Mouse (Mus musculus) central nervous system, embryonic 11.5 days (tissue): Measurements from ENCODE around the gene 4933411K16Rik. TPM values are rescaled to one million over a fixed set of nuclear protein-coding genes. Genes with fewer than 3 reads are reported as not detected.

Experiments used
- polyA plus RNA-seq: library from polyadenylated mRNA; depleted of rRNA; stranded (reverse); fragments of >200 nt; gene quantifications from 2 replicates; pipeline ENCODE4 v1.2.3, GENCODE M21; 2012; rRNA removed

The 4933411K16Rik gene
- polyA plus RNA-seq: 0.50 and 0.51 TPM in 2 replicates

DNA sequence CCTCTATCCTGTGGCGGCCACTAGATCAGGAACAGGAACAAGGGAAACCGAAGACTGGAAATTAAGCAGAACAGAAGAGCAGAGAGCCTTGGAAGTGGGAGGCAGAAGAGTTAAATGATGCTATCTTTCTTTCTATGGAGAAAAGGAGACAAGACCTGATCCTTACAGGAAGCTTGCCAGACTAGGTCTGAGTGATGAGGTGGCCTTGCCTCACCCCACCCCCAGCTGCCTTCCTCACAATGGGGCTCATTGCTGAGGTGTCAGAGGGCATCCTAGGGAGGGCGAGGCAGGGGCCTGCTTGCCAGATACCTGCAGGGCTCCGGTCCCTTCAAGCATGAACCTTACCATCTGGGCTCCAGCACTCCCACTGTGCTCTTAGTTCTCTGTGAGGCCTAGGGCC is at the start of gene 4933411K16Rik:
Gene 4933411K16Rik (plus strand): TSS at position 301 of the 400 bp plus-strand sequence.

DNA sequence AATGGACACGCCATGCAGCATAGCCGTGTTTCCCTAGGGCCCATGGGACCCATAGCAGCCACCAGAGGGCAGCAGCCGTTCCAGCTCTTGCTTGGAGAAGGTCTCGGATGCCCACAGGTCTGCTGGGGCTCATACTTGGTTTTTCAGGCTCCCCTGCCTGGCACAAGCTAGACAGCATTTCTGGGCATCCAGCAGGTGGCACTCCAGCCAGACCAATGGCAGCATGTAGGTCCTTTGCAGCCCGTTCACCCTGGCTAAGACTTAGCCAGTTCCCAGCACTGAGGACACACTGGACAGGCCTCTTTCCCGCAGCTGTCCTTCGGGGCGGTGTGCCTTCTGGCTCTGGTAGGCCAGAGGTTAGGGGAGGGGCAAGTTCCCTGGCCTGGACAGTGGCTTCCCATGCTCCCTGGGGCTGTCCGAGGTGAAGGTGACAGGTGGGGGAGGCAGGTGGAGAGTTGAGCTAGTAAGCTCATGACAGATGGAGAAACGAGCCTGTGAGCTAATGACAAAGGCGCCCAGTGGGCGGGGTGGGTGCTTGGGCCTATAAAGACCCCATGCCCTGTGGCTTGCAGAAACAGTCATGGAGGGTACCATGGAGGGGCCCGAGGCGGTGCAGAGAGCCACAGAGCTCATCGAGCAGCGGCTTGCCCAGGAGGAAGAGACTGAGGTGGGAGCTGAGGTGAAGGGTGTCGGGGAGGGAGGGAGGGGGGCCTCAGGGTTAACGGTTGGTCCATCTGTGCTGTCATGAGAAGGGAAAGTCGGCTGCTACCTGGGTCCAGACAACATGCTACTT is 16.4 kb upstream of the 4933411K16Rik start, which contains the start of gene Ankrd2:
Gene Ankrd2 (plus strand): TSS at position 545 of the 793 bp plus-strand sequence.

DNA sequence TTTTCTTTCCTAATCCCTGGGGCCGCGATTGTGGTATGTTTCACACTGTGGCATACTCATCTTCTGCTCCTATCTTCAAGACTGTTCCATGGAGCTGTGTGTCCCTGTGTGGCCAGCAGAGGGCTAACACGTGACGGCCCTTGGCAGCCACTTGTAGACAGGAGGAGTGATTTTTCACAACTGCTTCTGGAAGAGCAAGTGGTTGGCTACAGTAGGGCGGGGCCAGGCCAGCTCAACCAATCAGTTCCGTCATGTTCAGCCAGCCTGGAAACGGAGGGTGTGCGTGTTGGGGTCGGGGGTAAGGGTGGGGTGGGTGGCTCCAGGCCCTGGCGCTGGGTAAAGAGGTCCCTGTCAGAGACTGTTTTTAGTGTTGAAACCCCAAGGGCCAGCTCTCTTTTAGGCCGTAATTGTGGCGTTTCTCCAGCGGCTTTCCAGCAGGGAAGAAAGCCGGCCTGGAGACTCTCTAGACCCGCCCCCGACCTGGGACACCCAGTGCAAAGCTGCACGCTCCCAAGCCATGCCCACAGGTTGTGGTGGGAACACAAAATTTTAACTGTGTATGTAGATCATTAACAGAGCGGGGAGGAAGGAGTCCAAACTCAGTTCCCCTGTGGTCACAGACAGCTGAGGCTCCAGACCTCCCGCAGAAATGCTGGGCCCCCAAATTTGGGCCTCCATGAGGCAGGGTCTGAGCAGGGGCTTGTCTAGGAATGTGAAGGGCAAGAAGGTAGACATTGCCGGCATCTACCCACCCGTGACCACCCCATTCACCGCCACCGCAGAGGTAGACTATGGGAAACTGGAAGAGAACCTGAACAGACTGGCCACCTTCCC is 6.6 kb upstream of the 4933411K16Rik start, which contains the start of gene Hoga1:
Gene Hoga1 (plus strand): TSS at position 342 of the 834 bp plus-strand sequence.

DNA sequence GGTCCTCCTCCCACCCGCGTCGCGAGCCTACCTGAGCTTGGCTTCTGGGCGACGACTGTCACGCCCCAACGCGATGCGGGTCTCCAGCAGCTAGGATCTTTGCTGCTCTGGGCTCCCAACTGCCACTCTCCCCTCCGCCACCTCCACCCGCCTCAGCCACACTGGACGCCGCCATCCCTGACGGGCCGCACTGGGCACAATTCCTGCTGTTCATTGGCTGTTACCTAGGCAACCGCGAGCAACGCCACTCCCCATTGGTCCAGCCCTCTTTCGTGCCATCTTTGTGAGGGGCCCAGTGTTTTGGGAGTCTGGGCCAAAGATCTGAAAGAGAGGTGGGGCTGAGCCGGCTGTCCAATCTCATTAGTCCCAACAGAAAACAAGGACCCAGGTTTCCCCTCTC is 34.1 kb downstream of the 4933411K16Rik start, which contains the start of gene Morn4:
Gene Morn4 (minus strand): TSS at position 192 of the 400 bp plus-strand sequence.

DNA sequence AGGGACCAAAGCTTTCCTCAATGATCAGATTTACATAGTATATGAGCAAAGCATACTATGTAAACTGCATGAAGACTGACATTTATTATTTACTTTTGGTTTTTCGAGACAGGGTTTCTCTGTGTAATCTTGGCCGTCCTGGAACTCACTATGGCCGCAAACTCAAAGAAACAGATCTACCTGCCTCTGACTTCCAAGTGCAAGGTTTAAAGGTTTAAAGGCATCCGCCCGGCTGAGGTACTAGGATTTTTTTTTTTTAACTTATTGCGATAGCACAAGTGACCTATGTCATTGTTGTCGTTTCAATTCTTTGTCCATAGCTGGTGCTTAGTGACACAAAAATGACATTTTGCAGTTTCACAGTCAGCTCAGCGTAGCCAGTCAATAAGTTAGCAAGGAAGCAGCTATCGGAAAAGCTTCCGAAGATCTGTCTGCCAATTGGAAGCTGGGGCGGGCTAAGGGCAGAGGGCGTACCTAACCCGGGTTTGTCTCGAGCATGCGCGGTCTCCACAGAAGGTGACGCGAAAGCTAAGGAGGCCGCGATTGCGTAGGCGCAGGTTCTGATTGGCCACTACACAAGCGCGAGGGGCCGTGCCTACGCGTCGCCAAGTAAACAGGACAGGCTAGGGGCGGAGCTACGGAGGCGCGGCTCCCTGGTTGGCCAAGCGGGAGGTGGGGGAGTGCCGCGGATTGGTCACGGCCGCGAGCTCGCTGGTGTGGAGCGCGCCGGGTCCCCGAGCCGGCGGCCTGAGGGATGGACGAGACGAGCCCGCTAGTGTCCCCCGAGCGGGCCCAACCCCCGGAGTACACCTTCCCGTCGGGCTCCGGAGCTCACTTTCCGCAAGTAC is 37.9 kb downstream of the 4933411K16Rik start, which contains the start of gene Pi4k2a:
Gene Pi4k2a (plus strand): TSS at position 723 of the 848 bp plus-strand sequence.

Other genes starting within 250 kb of the 4933411K16Rik start
- gene Frat1, start 222.3 kb upstream of the 4933411K16Rik start, polyA plus RNA-seq: 4.0 and 4.1 TPM in 2 replicates
- gene Frat2, start 204.1 kb upstream of the 4933411K16Rik start, polyA plus RNA-seq: 8.5 and 19.1 TPM in 2 replicates
- gene Rrp12, start 156.1 kb upstream of the 4933411K16Rik start, polyA plus RNA-seq: 15.6 and 20.9 TPM in 2 replicates
- gene Pgam1, start 140.3 kb upstream of the 4933411K16Rik start, polyA plus RNA-seq: 479 and 499 TPM in 2 replicates
- gene Exosc1, start 118.8 kb upstream of the 4933411K16Rik start, polyA plus RNA-seq: 42.9 and 47.1 TPM in 2 replicates
- 66.0 and 88.5 TPM in 2 replicates for gene Zdhhc16, start 118.8 kb upstream of the 4933411K16Rik start, polyA plus RNA-seq
- 50.6 and 72.5 TPM in 2 replicates for gene Mms19, start 71.1 kb upstream of the 4933411K16Rik start, polyA plus RNA-seq
- 11.9 and 16.2 TPM in 2 replicates for gene Ubtd1, start 70.5 kb upstream of the 4933411K16Rik start, polyA plus RNA-seq
- gene Ankrd2, start 16.2 kb upstream of the 4933411K16Rik start, polyA plus RNA-seq: 0.08 and 0.11 TPM in 2 replicates
- gene Hoga1, start 6.6 kb upstream of the 4933411K16Rik start, polyA plus RNA-seq: 1.8 and 2.8 TPM in 2 replicates
- 48.5 and 49.9 TPM in 2 replicates for gene Morn4, start 34.1 kb downstream of the 4933411K16Rik start, polyA plus RNA-seq
- gene Pi4k2a, start 38.2 kb downstream of the 4933411K16Rik start, polyA plus RNA-seq: 36.2 and 37.6 TPM in 2 replicates
- gene Avpi1, start 76.8 kb downstream of the 4933411K16Rik start, polyA plus RNA-seq: 4.8 and 8.6 TPM in 2 replicates
- gene Marveld1, start 95.2 kb downstream of the 4933411K16Rik start, polyA plus RNA-seq: 16.4 and 35.8 TPM in 2 replicates
- gene Zfyve27, start 111.7 kb downstream of the 4933411K16Rik start, polyA plus RNA-seq: 60.0 and 62.2 TPM in 2 replicates
- 0.58 and 2.3 TPM in 2 replicates for gene Sfrp5, start 150.0 kb downstream of the 4933411K16Rik start, polyA plus RNA-seq
- gene Golga7b, start 195.3 kb downstream of the 4933411K16Rik start, polyA plus RNA-seq: 3.2 and 3.3 TPM in 2 replicates